Mouse (Mus musculus): Measurements from ENCODE around the gene Crybg3. TPM values are rescaled to one million over a fixed set of nuclear protein-coding genes. Genes with fewer than 3 reads are reported as not detected.
A peak's percentile ranks its signal among the peaks of the same experiment; 100 is the strongest.

Crybg3 gene
- 33.4 and 36.0 TPM in 2 replicates for polyA plus RNA-seq (2012; rRNA removed)

- H3K27ac ChIP-seq (ENCODE audit: control insufficient read depth, insufficient read depth, low read depth, low read length), result peak within 1 kb of the TSS; percentile 30
- peaks cover 4% of the 10 kb centered on the region; the same call in 1 of the 2 replicates for H3K27me3 ChIP-seq (ENCODE audit: control insufficient read depth, insufficient read depth, low read length)
- TF ChIP-seq POLR2A (IDR thresholded peaks at IDR 0.05; ENCODE audit: control insufficient read depth, low read depth, low read length), result peak; percentile 16; the same call in 1 of the 2 replicates
- no peak for TF ChIP-seq CTCF (IDR thresholded peaks at IDR 0.05; ENCODE audit: control insufficient read depth, insufficient read depth, insufficient replicate concordance, low read depth, low read length)
- H3K36me3 ChIP-seq (ENCODE audit: control insufficient read depth, insufficient read depth, low read length), result no peaks in the 10 kb centered on the region
- peak within 1 kb of the TSS; percentile 86 for H3K4me3 ChIP-seq (ENCODE audit: control insufficient read depth, low read depth, low read length)
- H3K4me1 ChIP-seq (ENCODE audit: control insufficient read depth, insufficient read depth, low read length), result peaks cover 10% of the 10 kb centered on the region
Measured at GRCm38 (mm10) chr16:59600311-59601251, at the start of gene Crybg3. Gene Crybg3 (minus strand): TSS chr16:59600979.

DNA sequence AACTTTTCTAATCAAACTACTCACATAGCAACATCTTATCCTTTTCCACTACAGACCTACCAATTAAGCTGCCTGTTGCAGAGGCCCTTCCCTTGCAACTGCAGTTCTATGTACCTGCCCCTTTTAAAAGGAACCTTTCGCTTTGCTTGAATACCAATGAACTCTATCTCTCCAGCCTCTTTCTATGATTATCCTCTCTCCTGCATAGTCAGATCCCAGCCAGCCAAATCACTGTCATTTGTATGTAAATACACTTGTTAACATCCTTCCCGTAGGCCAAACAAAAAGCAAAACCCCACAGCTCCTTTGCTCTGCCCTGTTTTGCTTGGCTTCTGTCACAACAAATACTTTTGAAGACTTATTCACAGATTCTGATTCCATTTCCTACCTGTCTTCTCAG, 43.0 kb upstream of the Crybg3 start:
- Histone ChIP-seq H3K27ac (ENCODE audit: control insufficient read depth, insufficient read depth, low read depth, low read length) (no peak overlapping the region), H3K4me3 (ENCODE audit: control insufficient read depth, low read depth, low read length) (no peak overlapping the region), H3K36me3 (ENCODE audit: control insufficient read depth, insufficient read depth, low read length) (peaks cover 1% of the 10 kb centered on the region; the same call in 1 of the 2 replicates), H3K27me3 (ENCODE audit: control insufficient read depth, insufficient read depth, low read length) (no peaks in the 10 kb centered on the region), H3K4me1 (ENCODE audit: control insufficient read depth, insufficient read depth, low read length) (no peaks in the 10 kb centered on the region)
- TF ChIP-seq POLR2A (IDR thresholded peaks at IDR 0.05; ENCODE audit: control insufficient read depth, low read depth, low read length) (no peak), CTCF (IDR thresholded peaks at IDR 0.05; ENCODE audit: control insufficient read depth, insufficient read depth, insufficient replicate concordance, low read depth, low read length) (no peak)

- H3K4me1 ChIP-seq (ENCODE audit: control insufficient read depth, insufficient read depth, low read length), result no peaks in the 10 kb centered on the region
- H3K27ac ChIP-seq (ENCODE audit: control insufficient read depth, insufficient read depth, low read depth, low read length), result 0 out of 2 replicates have a peak overlapping the region, but pooled peaks have one; percentile 21
- TF ChIP-seq POLR2A (IDR thresholded peaks at IDR 0.05; ENCODE audit: control insufficient read depth, low read depth, low read length), result no peak
- no peak for TF ChIP-seq CTCF (IDR thresholded peaks at IDR 0.05; ENCODE audit: control insufficient read depth, insufficient read depth, insufficient replicate concordance, low read depth, low read length)
- peaks cover 1% of the 10 kb centered on the region; the same call in 1 of the 2 replicates for H3K36me3 ChIP-seq (ENCODE audit: control insufficient read depth, insufficient read depth, low read length)
- no peak overlapping the region; the same call in 1 of the 2 replicates for H3K4me3 ChIP-seq (ENCODE audit: control insufficient read depth, low read depth, low read length)
- no peaks in the 10 kb centered on the region for H3K27me3 ChIP-seq (ENCODE audit: control insufficient read depth, insufficient read depth, low read length)
Measured at GRCm38 (mm10) chr16:59639985-59640384, 39.2 kb upstream of the Crybg3 start.

- 0 out of 2 replicates have a peak, but pooled peaks cover 2% of the 10 kb centered on the region for H3K4me1 ChIP-seq (ENCODE audit: control insufficient read depth, insufficient read depth, low read length)
- peak within 1 kb of the TSS; percentile 99 for H3K4me3 ChIP-seq (ENCODE audit: control insufficient read depth, low read depth, low read length)
- H3K27me3 ChIP-seq (ENCODE audit: control insufficient read depth, insufficient read depth, low read length), result no peaks in the 10 kb centered on the region
- peak within 1 kb of the TSS; percentile 95 for H3K27ac ChIP-seq (ENCODE audit: control insufficient read depth, insufficient read depth, low read depth, low read length)
- TF ChIP-seq POLR2A (IDR thresholded peaks at IDR 0.05; ENCODE audit: control insufficient read depth, low read depth, low read length) (peak; percentile 71), CTCF (IDR thresholded peaks at IDR 0.05; ENCODE audit: control insufficient read depth, insufficient read depth, insufficient replicate concordance, low read depth, low read length) (0 out of 2 replicates have a peak, but pooled peaks have one; percentile 5)
- H3K36me3 ChIP-seq (ENCODE audit: control insufficient read depth, insufficient read depth, low read length), result no peaks in the 10 kb centered on the region
Measured at GRCm38 (mm10) chr16:59639102-59639691, 38.4 kb upstream of the Crybg3 start, which contains the start of gene Arl6. Gene Arl6 (minus strand): TSS chr16:59639391.

GRCm38 (mm10) chr16:59634598-59634997, 33.8 kb upstream of the Crybg3 start:
- H3K4me1 ChIP-seq (ENCODE audit: control insufficient read depth, insufficient read depth, low read length), result 0 out of 2 replicates have a peak, but pooled peaks cover 2% of the 10 kb centered on the region
- TF ChIP-seq POLR2A (IDR thresholded peaks at IDR 0.05; ENCODE audit: control insufficient read depth, low read depth, low read length) (no peak), CTCF (IDR thresholded peaks at IDR 0.05; ENCODE audit: control insufficient read depth, insufficient read depth, insufficient replicate concordance, low read depth, low read length) (no peak)
- H3K4me3 ChIP-seq (ENCODE audit: control insufficient read depth, low read depth, low read length), result no peak overlapping the region
- H3K36me3 ChIP-seq (ENCODE audit: control insufficient read depth, insufficient read depth, low read length), result no peaks in the 10 kb centered on the region; the same call in 1 of the 2 replicates
- H3K27me3 ChIP-seq (ENCODE audit: control insufficient read depth, insufficient read depth, low read length), result no peaks in the 10 kb centered on the region
- no peak overlapping the region for H3K27ac ChIP-seq (ENCODE audit: control insufficient read depth, insufficient read depth, low read depth, low read length)

DNA sequence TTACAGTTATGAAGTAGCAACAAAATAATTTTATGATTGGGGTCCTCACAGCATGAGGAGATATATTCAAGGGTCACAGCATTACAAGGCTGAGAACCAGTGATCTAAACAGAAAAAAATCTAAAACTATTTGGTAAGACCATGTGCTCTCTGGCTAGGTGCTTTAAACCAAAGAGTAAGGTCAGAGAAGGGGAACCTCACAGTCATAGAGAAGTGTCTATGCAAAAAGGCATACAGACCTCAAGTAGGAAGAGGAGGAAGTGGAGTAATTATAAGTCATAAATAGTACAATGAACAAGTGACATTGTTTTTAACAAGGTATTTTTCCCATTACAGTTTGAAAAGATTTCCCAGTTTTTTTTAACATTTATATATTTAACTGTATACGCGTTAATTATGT, 20.8 kb upstream of the Crybg3 start:
- no peaks in the 10 kb centered on the region for H3K4me1 ChIP-seq (ENCODE audit: control insufficient read depth, insufficient read depth, low read length)
- H3K36me3 ChIP-seq (ENCODE audit: control insufficient read depth, insufficient read depth, low read length), result no peaks in the 10 kb centered on the region; the same call in 1 of the 2 replicates
- H3K4me3 ChIP-seq (ENCODE audit: control insufficient read depth, low read depth, low read length), result no peak overlapping the region
- no peak for TF ChIP-seq CTCF (IDR thresholded peaks at IDR 0.05; ENCODE audit: control insufficient read depth, insufficient read depth, insufficient replicate concordance, low read depth, low read length)
- TF ChIP-seq POLR2A (IDR thresholded peaks at IDR 0.05; ENCODE audit: control insufficient read depth, low read depth, low read length), result no peak
- H3K27me3 ChIP-seq (ENCODE audit: control insufficient read depth, insufficient read depth, low read length), result no peaks in the 10 kb centered on the region
- no peak overlapping the region for H3K27ac ChIP-seq (ENCODE audit: control insufficient read depth, insufficient read depth, low read depth, low read length)

DNA sequence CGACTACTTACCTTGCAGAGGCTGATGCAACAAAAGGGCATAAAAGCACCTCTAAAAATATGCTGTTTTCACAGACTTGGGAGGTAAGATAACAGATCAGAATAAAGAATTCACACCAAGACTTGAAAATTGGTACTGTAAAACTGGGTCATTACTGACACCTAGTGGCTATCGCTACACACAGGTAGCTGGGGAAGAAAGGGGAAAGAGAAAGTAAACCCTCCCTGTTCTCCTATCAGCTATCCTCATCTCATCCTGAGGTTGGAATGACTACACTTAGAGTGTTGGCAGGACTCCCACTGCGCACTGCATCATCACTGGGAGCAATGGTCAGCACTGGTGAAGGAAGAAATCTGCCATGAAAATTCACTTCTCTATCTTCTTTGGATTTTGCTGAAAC, 16.4 kb upstream of the Crybg3 start:
- no peaks in the 10 kb centered on the region for H3K4me1 ChIP-seq (ENCODE audit: control insufficient read depth, insufficient read depth, low read length)
- no peaks in the 10 kb centered on the region; the same call in 1 of the 2 replicates for H3K36me3 ChIP-seq (ENCODE audit: control insufficient read depth, insufficient read depth, low read length)
- no peaks in the 10 kb centered on the region for H3K27me3 ChIP-seq (ENCODE audit: control insufficient read depth, insufficient read depth, low read length)
- no peak overlapping the region for H3K4me3 ChIP-seq (ENCODE audit: control insufficient read depth, low read depth, low read length)
- H3K27ac ChIP-seq (ENCODE audit: control insufficient read depth, insufficient read depth, low read depth, low read length), result no peak overlapping the region
- TF ChIP-seq POLR2A (IDR thresholded peaks at IDR 0.05; ENCODE audit: control insufficient read depth, low read depth, low read length) (no peak), CTCF (IDR thresholded peaks at IDR 0.05; ENCODE audit: control insufficient read depth, insufficient read depth, insufficient replicate concordance, low read depth, low read length) (no peak)

Data from testis, adult 2 months (tissue).